Mouse (Mus musculus): ENCODE results near the gene Amy2a3.
"Not testable (repeated sequence)": the region's sequence is repeated elsewhere in the genome, so short reads cannot be mapped to it uniquely, and the experiment has no call there.

The Amy2a3 gene

GRCm38 (mm10) chr3:113323952-113324351, at the start of gene Amy2a3:
Gene Amy2a3, minus strand, starts transcription at chr3:113324052.
- DNase-seq = not testable (repeated sequence)

- not testable (repeated sequence) for DNase-seq
Observed at GRCm38 (mm10) chr3:113356558-113356957, 32.7 kb upstream of the Amy2a3 start, which contains the start of gene Amy2a2. Gene Amy2a2, minus strand, starts transcription at chr3:113356658.

GRCm38 (mm10) chr3:113345484-113345883, 21.6 kb upstream of the Amy2a3 start:
- DNase-seq = not testable (repeated sequence)

- not testable (repeated sequence) for DNase-seq
Observed at GRCm38 (mm10) chr3:113312937-113313336, 10.9 kb downstream of the Amy2a3 start.

GRCm38 (mm10) chr3:113291349-113291748, 32.5 kb downstream of the Amy2a3 start, which contains the start of gene Amy2a4:
Gene Amy2a4, minus strand, starts transcription at chr3:113291449.
- DNase-seq = not testable (repeated sequence)

- DNase-seq = not testable (repeated sequence)
Observed at GRCm38 (mm10) chr3:113280285-113280684, 43.6 kb downstream of the Amy2a3 start.

- not testable (repeated sequence) for DNase-seq
Observed at GRCm38 (mm10) chr3:113279586-113279985, 44.3 kb downstream of the Amy2a3 start.
